Mouse (Mus musculus): ENCODE data around the gene Olfr944. TPM values are rescaled to one million over a fixed set of nuclear protein-coding genes. Genes with fewer than 3 reads are reported as not detected.

The Olfr944 gene
- not detected for polyA plus RNA-seq (2014; fragmentation: Illumina TruSeq; extraction: RNeasy Lipid Tissue Mini Kit (QIAGEN cat#74804))

DNA sequence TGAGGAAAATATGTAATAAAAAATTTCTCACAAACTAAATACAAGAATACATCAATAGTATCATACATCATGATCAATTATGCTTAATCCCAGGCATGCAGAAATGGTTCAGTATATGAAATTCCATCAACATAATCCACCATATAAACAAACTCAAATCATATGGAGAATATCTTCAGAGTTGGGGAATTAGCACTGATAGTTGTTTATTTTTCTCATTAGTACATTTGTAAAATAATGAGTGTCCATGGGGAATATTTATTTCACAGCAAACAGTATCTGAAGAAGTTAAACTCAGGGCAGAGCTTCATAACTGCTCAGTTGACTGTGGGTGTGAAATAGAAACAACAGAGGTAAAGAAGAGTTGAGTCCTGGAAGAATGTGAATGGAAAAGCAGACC, at the start of gene Olfr944:
Gene Olfr944 (plus strand): TSS at position 301 of the 400 bp plus-strand sequence.

DNA sequence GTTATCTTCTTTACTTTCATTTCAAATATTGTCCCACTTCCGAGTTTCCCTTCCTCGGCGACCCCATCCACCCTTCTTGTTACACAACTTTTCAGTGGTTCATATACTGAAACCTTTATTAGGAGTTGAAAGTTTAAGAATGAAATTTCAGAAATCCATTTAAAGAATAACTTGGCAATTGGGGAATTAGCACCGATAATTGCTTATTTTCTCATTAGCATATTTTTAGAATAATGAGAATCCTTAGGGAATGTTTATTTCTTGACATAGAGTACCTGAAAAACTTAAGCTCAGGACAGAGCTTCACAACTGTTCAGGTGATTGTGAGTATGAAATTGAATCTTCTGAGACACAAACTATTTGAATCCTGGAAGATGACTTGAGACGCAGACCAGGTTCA, 35.7 kb upstream of the Olfr944 start, which contains the start of gene Olfr943:
Gene Olfr943 (plus strand): TSS at position 301 of the 400 bp plus-strand sequence.

DNA sequence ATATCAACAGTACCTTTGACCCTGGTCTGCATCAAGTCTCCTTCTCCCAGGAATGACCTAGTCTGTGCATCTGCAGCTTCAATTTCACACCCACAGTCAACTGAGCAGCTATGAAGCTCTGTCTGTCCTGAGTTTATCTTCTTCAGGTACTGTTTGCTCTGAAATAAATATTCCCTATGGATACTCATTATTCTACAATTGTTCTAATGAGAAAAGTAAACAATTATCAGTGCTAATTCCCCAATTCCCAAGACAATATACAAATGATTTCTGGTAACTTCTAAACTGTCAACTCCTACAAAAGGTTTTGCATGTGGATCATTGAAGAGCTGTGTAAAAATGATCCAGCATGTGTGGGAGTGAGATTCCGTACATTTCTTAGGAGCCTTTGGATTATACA, 48.2 kb downstream of the Olfr944 start, which contains the start of gene Olfr1537:
Gene Olfr1537 (minus strand): TSS at position 101 of the 400 bp plus-strand sequence.

Other genes starting within 250 kb of the Olfr944 start
- gene Olfr933, start 229.6 kb upstream of the Olfr944 start, polyA plus RNA-seq (2014; fragmentation: Illumina TruSeq; extraction: RNeasy Lipid Tissue Mini Kit (QIAGEN cat#74804)), result not detected
- gene Olfr934, start 213.6 kb upstream of the Olfr944 start, polyA plus RNA-seq (2014; fragmentation: Illumina TruSeq; extraction: RNeasy Lipid Tissue Mini Kit (QIAGEN cat#74804)), result not detected
- gene Olfr935, start 202.2 kb upstream of the Olfr944 start, polyA plus RNA-seq (2014; fragmentation: Illumina TruSeq; extraction: RNeasy Lipid Tissue Mini Kit (QIAGEN cat#74804)), result not detected
- not detected for gene Olfr146, start 178.5 kb upstream of the Olfr944 start, polyA plus RNA-seq (2014; fragmentation: Illumina TruSeq; extraction: RNeasy Lipid Tissue Mini Kit (QIAGEN cat#74804))
- gene Olfr937, start 137.0 kb upstream of the Olfr944 start, polyA plus RNA-seq (2014; fragmentation: Illumina TruSeq; extraction: RNeasy Lipid Tissue Mini Kit (QIAGEN cat#74804)), result not detected
- gene Olfr938, start 123.0 kb upstream of the Olfr944 start, polyA plus RNA-seq (2014; fragmentation: Illumina TruSeq; extraction: RNeasy Lipid Tissue Mini Kit (QIAGEN cat#74804)), result not detected
- not detected for gene Olfr27, start 73.8 kb upstream of the Olfr944 start, polyA plus RNA-seq (2014; fragmentation: Illumina TruSeq; extraction: RNeasy Lipid Tissue Mini Kit (QIAGEN cat#74804))
- gene Olfr943, start 35.6 kb upstream of the Olfr944 start, polyA plus RNA-seq (2014; fragmentation: Illumina TruSeq; extraction: RNeasy Lipid Tissue Mini Kit (QIAGEN cat#74804)), result not detected
- not detected for gene Olfr1537, start 48.1 kb downstream of the Olfr944 start, polyA plus RNA-seq (2014; fragmentation: Illumina TruSeq; extraction: RNeasy Lipid Tissue Mini Kit (QIAGEN cat#74804))
- not detected for gene Olfr945, start 74.9 kb downstream of the Olfr944 start, polyA plus RNA-seq (2014; fragmentation: Illumina TruSeq; extraction: RNeasy Lipid Tissue Mini Kit (QIAGEN cat#74804))
- not detected for gene Olfr948, start 124.1 kb downstream of the Olfr944 start, polyA plus RNA-seq (2014; fragmentation: Illumina TruSeq; extraction: RNeasy Lipid Tissue Mini Kit (QIAGEN cat#74804))
- not detected for gene Olfr951, start 185.5 kb downstream of the Olfr944 start, polyA plus RNA-seq (2014; fragmentation: Illumina TruSeq; extraction: RNeasy Lipid Tissue Mini Kit (QIAGEN cat#74804))
- gene Olfr952, start 225.2 kb downstream of the Olfr944 start, polyA plus RNA-seq (2014; fragmentation: Illumina TruSeq; extraction: RNeasy Lipid Tissue Mini Kit (QIAGEN cat#74804)), result not detected